Mouse (Mus musculus) bone marrow, adult 2 months (tissue): Measurements from ENCODE around the gene Pnmal2.

ENCODE experiments used
- CTCF ChIP-seq: fragments of 200-500 bp; IDR thresholded peaks from 2 replicates; pipeline ENCODE4 v1.5.1; 2011; ENCODE audit warnings: low read length, control low read depth; ENCODE audit not compliant: control insufficient read depth, insufficient read depth
- POLR2A ChIP-seq: fragments of 200-500 bp; IDR thresholded peaks from 2 replicates; pipeline ENCODE4 v1.6.1; 2011; ENCODE audit warnings: low read depth, mild to moderate bottlenecking, control low read depth, low read length, borderline replicate concordance; ENCODE audit not compliant: control insufficient read depth

GRCm38 (mm10) chr7:16976298-16976697 is 31.8 kb downstream of the Pnmal2 start:
- TF ChIP-seq CTCF: no peak
- TF ChIP-seq POLR2A: no peak
